Mouse (Mus musculus): ENCODE results near the gene Nostrin.

Gene Nostrin
- long read RNA-seq, experiment 1, transcript Nostrin-201 (16 exons, 1,808 nt) = major isoform, 7 of 12 reads
- long read RNA-seq, experiment 1, partial matches to known transcripts = 5 of 12 reads
- long read RNA-seq, experiment 1, other reads (novel, unspliced or antisense) = 0 of 12 reads
- long read RNA-seq, experiment 2, transcript Nostrin-201 (16 exons, 1,808 nt) = major isoform, 5 of 22 reads
- long read RNA-seq, experiment 2, partial matches to known transcripts = 9 of 22 reads
- long read RNA-seq, experiment 2, other reads (novel, unspliced or antisense) = 8 of 22 reads

DNA sequence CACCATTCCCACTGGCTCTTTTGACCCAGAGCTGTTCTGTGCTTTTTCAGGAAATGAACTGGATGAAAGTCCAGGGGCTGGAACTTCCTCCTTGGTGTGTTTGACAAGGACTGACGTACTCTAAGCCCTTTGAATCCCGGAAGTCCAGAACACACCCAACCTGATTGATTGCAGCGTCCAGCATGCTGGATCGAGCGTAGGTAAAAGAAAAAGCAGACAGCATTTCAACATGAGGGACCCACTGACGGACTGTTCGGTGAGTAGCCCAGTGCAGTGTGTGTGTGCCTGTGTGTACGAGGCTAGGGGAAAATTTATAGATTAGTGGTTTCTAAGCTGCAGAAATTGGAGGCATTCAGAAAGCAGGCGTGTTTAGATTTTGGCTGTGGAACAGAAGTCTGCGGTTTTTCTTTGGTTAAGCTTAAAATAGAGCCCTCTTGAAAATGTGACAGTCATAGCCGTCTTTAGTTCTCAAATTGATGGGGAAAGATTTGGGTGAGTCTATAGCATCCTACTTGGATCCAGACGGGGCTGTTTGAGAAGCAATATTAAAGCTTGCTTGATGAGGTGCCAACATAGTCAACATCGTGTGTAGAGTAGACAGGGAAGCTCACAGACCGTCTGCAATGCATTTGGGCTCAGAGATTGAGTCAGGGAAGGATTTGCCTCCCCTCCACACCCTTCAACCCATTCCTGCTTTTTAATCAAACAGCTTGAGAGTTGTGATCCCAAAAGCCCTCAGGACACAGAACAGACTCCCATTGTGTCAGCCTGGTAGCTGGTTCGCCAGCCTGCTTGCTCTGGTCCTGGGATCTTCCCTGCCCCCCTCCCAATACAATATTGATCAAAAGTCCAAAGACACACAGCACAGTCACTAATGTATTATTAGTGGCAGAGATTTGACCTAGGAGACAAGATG lies at the start of gene Nostrin:
TSS of gene Nostrin (plus strand) at position 140 of the 916 bp plus-strand sequence.
- intact Hi-C loops (cut with DNase I) = no loop called here

DNA sequence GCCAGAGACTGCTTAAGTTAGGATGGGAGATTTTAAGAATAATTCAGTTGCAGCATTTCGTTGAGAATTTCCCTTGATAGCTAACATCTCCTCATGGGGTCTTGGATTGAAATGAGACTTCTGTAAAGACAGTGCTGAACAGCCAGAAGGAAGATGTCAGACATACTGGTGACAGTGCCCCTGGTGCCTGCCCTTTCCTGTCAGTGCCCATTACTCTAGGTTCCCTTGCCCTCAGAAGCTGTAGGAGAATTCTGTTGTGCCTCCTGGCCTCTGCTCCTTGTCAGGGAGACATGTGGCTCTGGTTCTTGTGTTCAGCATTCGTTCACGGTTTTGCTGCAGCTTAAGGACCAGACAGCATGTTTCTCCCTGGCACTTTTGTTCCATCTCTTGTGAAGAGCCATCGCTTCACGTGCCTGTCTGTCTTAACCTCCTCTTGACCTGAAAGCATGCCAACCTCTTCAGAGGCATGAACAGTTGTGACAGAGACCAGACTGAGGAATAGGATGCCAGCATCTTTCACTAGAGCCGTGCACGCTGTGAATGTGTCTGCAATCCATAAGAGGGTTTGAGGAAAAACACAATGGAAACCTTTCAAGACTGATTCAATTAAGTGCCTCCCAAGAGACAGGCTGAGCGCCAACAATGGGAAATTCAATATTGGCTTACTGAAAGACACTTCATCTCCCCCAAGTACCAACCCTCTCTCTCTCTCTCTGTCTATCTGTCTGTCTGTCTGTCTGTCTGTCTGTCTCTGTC lies 48.9 kb upstream of the Nostrin start:
- intact Hi-C loops (cut with DNase I) = no loop called here

DNA sequence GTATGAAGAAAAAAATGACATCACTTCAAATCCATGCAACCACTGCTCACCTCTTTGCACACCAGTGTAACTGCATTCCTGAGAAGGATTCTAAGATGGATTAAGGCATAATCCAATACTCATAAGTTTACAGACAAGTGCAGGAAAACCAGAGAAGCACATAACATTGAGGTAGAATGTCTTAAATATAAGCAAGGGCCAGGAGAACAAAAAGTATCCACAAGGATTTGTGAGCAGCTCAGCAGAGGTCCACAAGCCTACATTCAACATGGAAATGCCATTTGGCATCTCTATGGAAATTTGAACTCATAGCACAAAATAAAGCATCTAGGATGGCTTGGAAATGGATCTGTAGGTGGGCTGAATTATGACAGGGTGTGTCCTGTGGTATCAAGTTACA lies 39.8 kb upstream of the Nostrin start:
- intact Hi-C loops (cut with DNase I) = no loop called here

DNA sequence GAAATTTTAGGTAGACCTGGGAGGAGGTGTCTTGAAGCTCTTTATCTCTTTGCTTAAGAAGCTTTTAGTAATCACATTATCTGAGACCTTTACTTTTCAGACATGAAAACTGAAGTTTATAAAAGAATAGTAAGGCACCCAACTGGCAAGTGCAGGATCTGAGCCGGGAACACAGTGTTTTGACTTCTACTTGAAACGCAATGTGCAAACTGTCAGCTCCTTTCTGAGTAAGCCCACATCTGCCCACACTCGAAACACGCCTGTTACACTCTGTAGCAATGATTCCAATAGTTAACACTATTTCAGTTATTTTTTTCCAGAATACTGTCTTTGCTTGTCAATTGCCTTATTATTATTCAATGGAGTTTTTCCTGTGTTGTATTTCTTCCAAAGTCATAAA lies 38.8 kb upstream of the Nostrin start:
- intact Hi-C loops (cut with DNase I) = no loop called here

DNA sequence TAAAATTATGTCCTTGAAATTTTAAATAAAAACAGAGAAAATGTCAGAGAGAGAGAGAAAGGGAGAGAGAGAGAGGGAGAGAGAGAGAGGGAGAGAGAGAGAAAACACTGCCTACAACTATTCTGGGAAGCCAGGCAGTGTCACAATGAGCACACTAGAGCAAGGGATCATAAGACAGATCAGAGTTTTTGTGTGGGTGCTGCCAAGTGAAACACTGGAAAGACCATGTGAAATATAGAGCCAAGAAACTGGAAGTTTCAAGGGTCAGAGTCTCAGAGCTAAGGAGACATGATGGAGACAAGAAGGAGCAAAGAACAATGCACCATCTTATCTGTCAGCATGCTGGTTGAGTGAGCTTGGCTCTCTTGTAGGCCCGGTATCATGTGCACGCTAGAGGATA lies 38.1 kb upstream of the Nostrin start:
- intact Hi-C loops (cut with DNase I) = no loop called here

DNA sequence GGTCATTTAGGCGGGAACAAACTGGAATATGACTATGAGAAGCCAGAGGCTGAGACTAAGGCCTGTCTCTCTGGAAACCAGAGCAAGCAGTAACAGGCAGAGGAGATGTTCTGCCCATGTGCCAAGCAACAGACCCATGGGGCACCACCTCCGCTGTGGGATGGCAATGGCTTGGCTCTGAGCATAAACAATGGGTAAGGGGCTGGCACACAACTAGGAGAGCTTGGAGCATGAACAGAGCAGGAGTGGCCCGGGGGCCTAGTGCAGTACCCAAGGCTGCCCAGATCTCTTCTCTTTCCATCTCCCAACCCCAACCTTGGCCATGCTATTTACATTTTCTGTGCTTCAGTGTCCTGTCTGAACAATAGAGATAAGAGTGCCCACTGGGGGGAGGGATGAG lies 36.9 kb upstream of the Nostrin start:
- intact Hi-C loops (cut with DNase I) = no loop called here

DNA sequence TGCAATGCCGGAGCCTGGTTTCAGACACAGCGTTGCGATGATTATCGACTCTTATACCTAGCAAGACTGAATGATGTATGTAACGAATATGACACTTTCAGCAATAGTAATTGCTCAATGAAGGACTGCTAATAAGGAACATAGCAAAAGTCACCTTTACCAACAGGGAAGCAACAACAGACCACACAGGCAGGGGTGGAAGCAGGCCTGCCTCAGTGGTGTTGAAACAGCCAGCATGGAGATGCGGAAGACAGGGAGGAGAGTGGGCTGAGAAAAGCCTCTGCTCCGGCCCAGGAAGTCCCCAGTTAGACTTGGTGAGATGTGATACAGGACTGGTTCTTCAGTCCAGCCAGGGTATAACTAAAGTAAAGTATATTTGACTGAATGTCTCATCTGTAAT lies 36.5 kb upstream of the Nostrin start:
- intact Hi-C loops (cut with DNase I) = no loop called here

DNA sequence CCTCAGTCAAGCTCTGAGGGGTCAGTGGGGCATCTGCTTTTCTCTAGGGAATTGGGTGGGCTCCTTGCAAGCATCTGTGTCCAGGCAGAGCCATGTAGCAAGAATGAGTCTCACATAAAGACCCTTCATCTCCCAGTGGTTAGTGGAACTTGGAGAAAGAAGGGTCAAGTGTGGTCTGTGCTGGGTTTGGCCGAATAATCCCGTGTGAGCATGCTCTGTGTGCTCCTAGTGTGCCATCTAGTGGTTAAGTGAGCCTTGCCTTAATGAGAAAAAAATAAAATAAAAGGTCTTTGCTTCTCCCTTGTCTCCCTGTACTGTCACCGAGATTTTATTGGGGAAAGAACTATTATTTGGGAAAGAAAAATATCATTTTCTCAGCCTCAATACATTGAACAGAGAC lies 34.9 kb upstream of the Nostrin start:
- intact Hi-C loops (cut with DNase I) = loop anchor here (1.0 to 10.0 kb wide), 2 partner anchors 316 to 324 kb away; no protein-coding TSS in a partner anchor

DNA sequence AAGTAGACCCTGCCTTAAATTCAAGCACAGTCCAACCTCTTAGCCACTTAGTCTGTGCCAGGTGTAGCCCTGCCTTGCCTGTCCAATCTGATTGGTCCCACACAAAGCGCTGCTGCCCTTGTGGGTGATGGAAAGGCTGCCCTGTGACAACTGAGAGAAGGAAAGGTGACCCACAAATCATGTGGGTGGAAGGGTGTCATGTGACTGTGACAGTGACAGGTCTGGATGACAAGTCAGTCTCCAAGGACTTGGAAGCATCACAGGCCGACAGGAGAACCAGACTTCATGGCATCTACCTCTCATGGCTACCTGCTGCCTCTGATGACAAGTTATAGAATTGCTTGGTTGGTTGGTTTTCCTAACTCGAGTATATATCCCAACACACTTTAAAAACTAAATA lies 32.1 kb upstream of the Nostrin start:
- intact Hi-C loops (cut with DNase I) = loop anchor here (10.0 kb wide), 1 partner anchor 321 kb away; no protein-coding TSS in a partner anchor

DNA sequence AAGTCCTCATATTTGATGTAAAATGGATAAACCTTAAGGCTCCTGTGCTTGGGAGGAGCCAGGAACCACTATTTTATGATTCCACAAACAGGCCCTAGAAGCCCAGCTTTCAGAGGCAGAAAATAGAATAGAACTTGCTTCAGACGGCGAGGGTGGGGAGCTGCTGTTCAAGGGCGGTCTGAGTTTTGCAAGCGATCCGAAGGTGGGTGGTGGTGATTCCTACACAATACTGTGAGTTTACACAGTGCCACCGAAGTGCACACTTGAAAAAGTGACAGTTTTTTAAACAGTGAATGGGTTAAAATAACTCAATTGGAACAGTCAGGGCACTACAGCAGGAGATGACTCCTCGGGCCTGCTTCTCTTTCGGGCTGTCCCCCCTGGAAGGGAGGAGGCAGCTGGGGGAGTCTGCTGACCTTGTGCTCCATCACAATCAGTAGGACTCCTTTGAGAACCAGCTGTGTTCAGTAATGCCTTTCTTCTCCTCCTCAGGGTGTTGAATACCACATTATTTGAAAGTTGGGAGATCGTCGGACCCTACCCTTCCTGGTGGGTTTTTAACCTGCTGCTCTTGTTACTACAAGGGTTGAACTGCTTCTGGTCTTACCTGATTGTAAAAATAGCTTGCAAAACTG lies 31.0 kb upstream of the Nostrin start:
- intact Hi-C loops (cut with DNase I) = loop anchor here (10.0 kb wide), 1 partner anchor 320 kb away; no protein-coding TSS in a partner anchor

DNA sequence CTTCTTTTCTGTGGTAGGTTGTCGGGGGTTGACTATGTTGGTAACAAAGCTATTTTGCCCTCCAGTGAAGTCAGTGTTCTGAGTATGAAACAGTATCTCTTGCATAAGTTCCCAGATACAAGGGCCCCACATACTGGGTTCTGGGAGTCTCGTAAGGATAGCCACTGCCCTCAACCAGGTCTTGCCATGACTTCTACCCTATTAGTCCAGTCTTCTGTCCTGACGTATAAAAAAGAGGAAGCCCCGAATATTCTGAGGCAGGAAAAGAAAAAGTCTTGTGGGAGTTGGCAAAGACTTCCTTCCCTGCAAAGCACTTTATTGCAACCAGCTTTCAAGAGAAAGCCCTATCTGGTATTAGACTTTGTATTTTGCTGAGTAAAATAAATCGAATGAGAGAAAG lies 26.4 kb upstream of the Nostrin start:
- intact Hi-C loops (cut with DNase I) = loop anchor here (10.0 kb wide), 1 partner anchor 316 kb away; no protein-coding TSS in a partner anchor

DNA sequence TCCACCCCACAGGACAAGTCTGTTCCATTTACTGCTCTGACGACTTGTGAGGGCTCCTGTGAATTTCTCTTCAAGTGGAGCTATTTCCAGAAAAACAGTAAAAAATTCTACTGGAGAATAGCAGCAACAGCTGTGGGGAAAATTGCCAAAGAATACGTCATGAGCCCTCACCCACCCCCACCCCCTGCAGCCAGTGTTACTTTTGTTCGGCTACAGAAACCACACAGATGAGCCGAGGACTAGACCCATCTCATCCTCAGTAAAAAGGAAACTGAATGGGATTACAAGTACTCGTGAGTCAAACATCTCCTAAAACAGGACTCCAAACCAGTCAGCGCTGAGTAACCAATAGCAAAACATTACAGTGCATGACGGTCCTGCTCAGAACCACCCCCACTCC lies 25.9 kb upstream of the Nostrin start:
- intact Hi-C loops (cut with DNase I) = loop anchor here (10.0 kb wide), 1 partner anchor 315 kb away; no protein-coding TSS in a partner anchor

DNA sequence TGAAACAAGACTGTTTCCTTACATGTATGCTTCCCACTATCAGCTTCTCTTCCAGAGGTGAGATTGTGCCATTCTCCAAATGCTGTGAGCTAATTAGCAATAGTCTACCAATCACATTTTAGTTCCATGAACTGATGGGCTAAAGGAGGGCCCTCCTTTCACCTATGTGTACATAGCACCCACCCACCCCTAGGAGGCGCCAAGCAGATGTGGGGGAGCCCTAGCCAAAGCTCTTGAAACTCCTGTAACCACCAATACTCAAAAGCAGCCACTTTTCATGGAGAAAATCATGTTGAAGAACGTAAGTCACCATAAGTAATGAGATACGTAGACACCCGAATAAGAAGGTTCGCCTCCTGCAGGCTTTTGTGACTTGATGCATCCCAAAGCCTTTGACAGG lies 23.0 kb upstream of the Nostrin start:
- intact Hi-C loops (cut with DNase I) = no loop called here

DNA sequence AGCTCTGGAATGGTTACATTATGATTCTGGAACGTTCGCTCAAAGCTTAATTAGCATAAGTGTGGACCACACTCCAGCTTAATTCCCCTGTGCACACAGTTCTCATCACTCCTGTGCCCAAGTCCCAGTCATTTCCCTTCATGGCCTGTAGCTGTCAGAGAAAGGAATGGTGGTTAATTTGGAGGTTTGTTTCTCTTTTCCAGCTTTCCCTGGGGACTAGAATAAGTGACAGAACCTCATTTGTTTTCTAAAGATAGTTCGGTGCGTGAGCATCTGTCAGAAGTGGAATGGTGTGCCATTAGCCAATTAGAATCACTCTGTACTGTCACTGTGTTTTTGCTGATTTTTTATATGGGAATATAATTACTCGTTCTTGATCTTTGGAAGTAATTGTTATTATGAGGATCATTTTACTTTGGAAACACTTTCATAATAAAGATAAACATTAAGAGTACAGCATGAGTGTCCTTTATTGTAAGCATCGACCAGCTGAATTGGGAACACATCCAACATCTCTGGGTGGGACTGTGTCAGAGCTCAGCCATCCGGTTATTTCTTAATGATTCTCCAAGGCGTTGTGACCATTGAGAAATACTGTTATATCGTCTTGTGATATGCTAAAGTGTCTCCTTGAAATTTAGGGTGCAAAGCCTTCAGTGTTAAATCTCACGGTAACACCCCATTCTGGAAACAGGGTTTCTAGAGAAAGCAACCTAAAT lies 21.6 kb upstream of the Nostrin start:
- intact Hi-C loops (cut with DNase I) = no loop called here

DNA sequence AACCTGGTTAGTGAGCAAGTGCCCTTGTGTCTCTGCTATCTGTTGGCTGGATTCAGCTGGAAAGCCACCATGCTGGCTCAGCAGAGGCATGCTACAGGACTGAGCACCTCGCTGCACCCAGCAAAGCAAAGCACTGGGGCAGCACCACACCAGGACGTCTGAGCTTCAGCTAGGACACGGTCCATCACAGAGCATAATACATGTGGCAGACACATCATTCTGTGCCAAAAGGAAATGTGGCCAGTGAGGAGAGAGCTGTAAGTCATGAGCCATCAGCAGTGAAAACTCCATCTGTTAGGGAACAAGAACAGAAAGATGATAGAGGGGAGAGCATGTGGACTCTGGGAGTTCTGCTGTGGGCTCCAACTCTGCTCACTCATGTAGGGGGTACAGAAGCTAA lies 19.7 kb upstream of the Nostrin start:
- intact Hi-C loops (cut with DNase I) = no loop called here

DNA sequence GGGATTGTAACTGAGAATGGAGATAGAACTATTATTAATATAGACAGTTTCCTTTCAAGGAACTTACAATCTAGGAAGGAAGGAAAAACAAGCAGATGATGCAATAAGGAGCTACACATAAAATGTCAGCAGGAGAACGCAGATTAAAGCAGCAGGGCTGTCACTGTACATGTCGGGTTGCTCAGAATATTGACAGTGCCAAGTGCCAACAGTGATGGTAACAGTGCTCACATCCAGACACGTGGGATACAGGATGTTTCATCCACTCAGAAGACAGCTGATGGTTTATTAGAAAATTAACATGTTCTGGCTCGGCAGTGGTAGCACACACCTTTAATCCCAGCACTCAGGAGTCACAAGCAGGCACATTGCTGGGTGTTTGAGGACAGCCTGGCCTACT lies 18.8 kb upstream of the Nostrin start:
- intact Hi-C loops (cut with DNase I) = no loop called here

DNA sequence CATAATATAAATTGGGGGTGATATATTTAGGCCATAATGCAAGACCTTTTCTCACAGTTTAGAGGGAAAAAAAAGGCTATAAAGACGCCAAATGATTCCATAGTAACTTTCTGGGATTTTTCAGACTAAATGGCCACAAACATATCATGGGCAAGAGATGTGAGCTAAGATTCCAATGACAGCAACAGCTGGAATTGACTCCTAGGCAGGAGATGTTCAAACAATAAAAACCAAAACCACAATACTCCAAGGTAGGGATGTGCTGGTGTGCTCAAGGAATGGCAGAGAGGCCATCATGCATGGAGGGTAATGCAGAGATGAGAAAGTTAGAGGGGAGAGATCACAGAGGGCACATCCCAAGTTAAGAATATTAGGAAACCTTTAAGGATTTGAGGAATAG lies 16.6 kb upstream of the Nostrin start:
- intact Hi-C loops (cut with DNase I) = no loop called here

DNA sequence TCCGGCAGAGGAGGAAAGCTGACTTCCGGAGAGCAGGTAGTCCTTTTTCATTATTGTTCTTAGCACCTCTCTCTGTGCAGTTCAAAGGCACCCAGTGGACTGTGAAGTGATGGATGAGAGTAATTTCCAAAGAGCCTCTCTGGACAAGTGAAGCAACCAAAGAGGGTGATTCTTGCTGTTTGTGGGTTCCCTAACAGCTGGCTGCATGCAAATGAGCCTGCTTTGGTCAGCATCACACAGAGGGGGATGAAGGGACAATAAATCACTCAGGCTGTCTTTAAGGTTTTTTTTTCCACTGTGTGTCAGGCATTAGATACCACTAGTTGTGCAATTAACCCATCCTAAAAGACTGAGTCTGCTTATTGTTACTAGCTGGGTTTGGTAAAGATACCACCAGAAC lies 15.9 kb upstream of the Nostrin start:
- intact Hi-C loops (cut with DNase I) = no loop called here

DNA sequence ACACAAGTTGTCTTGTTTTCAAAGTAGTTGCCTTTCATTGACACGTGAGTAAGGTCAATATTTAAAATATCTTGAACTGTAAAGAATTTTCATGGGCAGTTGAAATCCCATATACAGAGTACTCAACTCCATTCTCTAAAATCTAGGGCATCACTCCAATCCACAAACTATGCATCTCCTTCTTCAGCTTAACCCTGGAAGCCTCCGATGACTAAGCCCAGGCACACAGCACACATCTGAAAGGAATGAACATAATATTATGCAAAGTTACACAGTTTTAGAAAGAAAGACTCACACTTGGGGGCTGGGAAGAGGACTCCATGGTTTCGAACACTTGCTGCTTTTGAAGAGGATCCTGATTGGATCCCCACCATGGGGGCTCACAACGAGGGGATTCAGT lies 13.9 kb upstream of the Nostrin start:
- intact Hi-C loops (cut with DNase I) = no loop called here

DNA sequence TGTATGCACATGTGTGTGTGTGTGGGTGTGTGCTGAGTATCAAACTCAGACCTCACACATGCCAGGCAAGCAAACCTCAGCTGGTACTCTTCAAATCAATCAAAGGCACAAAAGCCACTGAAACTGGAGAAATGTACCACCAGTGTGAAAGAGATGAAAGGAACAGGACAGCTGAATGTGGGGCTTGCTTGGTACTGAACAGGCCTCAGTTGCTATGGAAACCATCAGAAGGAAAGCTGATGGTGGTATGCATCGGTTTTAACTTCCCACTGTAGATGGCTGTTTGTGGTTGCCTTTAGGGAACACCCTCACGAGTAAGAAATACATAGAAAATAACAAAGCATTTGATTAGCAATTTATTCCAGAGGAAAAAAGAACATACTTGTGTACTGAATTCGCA lies 10.2 kb upstream of the Nostrin start:
- intact Hi-C loops (cut with DNase I) = no loop called here
